Mouse (Mus musculus): ENCODE data around the gene Myo15.

DNA sequence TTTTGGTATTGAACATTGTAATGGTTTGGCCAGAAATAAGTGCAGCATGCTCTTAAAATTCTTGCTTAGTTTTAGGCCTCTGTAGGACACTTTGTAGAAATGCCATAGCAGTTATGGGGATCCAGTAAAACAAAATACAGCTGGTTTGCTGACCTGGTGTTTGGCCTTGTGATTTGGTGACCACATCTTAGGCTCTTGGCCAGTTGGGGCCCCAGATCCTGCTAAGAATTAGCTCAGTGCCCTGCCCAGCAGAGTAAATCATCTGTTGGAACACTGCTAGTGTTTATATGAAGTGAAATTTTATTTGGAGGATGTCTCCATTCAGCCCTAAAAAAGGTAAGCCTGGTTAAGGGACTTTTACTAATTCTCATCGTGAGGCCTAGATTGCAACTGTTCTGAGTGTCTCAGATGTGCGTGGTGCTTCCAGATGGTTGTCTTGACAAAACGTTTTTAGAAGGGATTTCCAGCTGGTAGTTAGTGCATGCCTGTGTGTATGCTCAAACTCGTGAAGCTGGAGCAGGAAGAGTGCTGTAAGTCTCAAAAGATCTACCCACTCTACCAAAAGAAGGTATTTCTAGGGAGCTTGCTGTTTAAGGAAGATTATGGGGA is 71.0 kb downstream of the Myo15 start:
- TF ChIP-seq CTCF (IDR thresholded peaks at IDR 0.05; ENCODE audit: low read depth) (no peak), EP300 (IDR thresholded peaks at IDR 0.05; ENCODE audit: low read depth) (no peak)

Data from heart, postnatal 0 days (tissue).